Mouse (Mus musculus) naive thymus-derived CD4-positive, alpha-beta T cell, adult 2 months (primary cell): ENCODE measurements around the gene Syndig1.

ENCODE experiments used
- DNase-seq: peaks from one replicate; pipeline ENCODE4 v3.0.0-alpha.2; 2011; ENCODE audit warnings: low read depth

Syndig1 gene

GRCm38 (mm10) chr2:149828911-149829310 lies at the start of gene Syndig1:
Gene Syndig1 (plus strand): TSS chr2:149829211.
- no peak for DNase-seq

GRCm38 (mm10) chr2:149798613-149799012 lies 30.4 kb upstream of the Syndig1 start:
- no peak for DNase-seq

- no peak for DNase-seq
Observed at GRCm38 (mm10) chr2:149804599-149805140, 24.3 kb upstream of the Syndig1 start.

GRCm38 (mm10) chr2:149805256-149805655 lies 23.8 kb upstream of the Syndig1 start:
- no peak for DNase-seq

- DNase-seq = no peak
Observed at GRCm38 (mm10) chr2:149812899-149813298, 16.1 kb upstream of the Syndig1 start.

GRCm38 (mm10) chr2:149818395-149818794 lies 10.6 kb upstream of the Syndig1 start:
- no peak for DNase-seq

- DNase-seq = no peak
Observed at GRCm38 (mm10) chr2:149819751-149820150, 9.3 kb upstream of the Syndig1 start.

GRCm38 (mm10) chr2:149820201-149820600 lies 8.8 kb upstream of the Syndig1 start:
- DNase-seq = no peak

GRCm38 (mm10) chr2:149829955-149830535 lies 1.0 kb downstream of the Syndig1 start:
- no peak for DNase-seq

- DNase-seq = no peak
Observed at GRCm38 (mm10) chr2:149830536-149831458, 1.8 kb downstream of the Syndig1 start, which contains the start of gene C530025M09Rik. Gene C530025M09Rik (minus strand): TSS chr2:149831213.

- no peak for DNase-seq
Observed at GRCm38 (mm10) chr2:149831459-149832245, 2.6 kb downstream of the Syndig1 start.

- DNase-seq = no peak
Observed at GRCm38 (mm10) chr2:149832301-149832700, 3.3 kb downstream of the Syndig1 start.

GRCm38 (mm10) chr2:149835091-149835490 lies 6.1 kb downstream of the Syndig1 start:
- DNase-seq = no peak

GRCm38 (mm10) chr2:149836471-149837135 lies 7.6 kb downstream of the Syndig1 start:
- no peak for DNase-seq

- no peak for DNase-seq
Observed at GRCm38 (mm10) chr2:149839666-149840065, 10.7 kb downstream of the Syndig1 start.

GRCm38 (mm10) chr2:149844575-149844974 lies 15.6 kb downstream of the Syndig1 start:
- no peak for DNase-seq

GRCm38 (mm10) chr2:149848778-149849177 lies 19.8 kb downstream of the Syndig1 start:
- no peak for DNase-seq

- no peak for DNase-seq
Observed at GRCm38 (mm10) chr2:149861002-149861401, 32.0 kb downstream of the Syndig1 start.

- DNase-seq = no peak
Observed at GRCm38 (mm10) chr2:149865914-149866435, 37.0 kb downstream of the Syndig1 start.

- no peak for DNase-seq
Observed at GRCm38 (mm10) chr2:149870496-149870895, 41.5 kb downstream of the Syndig1 start.

GRCm38 (mm10) chr2:149872496-149872895 lies 43.5 kb downstream of the Syndig1 start:
- DNase-seq = no peak
